Mouse (Mus musculus) liver, postnatal 0 days (tissue): ENCODE measurements around the gene Psmc3ip. TPM values are rescaled to one million over a fixed set of nuclear protein-coding genes. Genes with fewer than 3 reads are reported as not detected.

Experiments used
- ATAC-seq: fragments of 200-750 bp; cut with Nextera tagmentation; 2 replicates; pipeline ENCODE4 v1.8.0; 2017; ENCODE audit warnings: mild to moderate bottlenecking, moderate library complexity
- DNase-seq: peaks from one replicate; pipeline ENCODE4 v3.0.0-alpha.2; 2016
- H3K27ac ChIP-seq: fragments of 300-500 bp; sonication (generic); 2 replicates; pipeline ENCODE4 v1.5.1; 2014; ENCODE audit warnings: antibody characterized with exemption, moderate library complexity, mild to moderate bottlenecking, low read depth
- H3K27me3 ChIP-seq: fragments of 300-500 bp; sonication (generic); 2 replicates; pipeline ENCODE4 v1.6.1; 2014; ENCODE audit warnings: low read length, control low read depth, mixed read lengths; ENCODE audit not compliant: insufficient read depth
- H3K36me3 ChIP-seq: fragments of 300-500 bp; sonication (generic); replicated peaks from 2 replicates; pipeline ENCODE4 v1.6.1; 2014; ENCODE audit warnings: mild to moderate bottlenecking, control low read depth, low read length, moderate library complexity, mixed read lengths; ENCODE audit not compliant: insufficient read depth
- H3K4me1 ChIP-seq: fragments of 300-500 bp; sonication (generic); 2 replicates; pipeline ENCODE4 v1.6.1; 2014; ENCODE audit warnings: antibody characterized with exemption, mild to moderate bottlenecking, control low read depth; ENCODE audit not compliant: insufficient read depth
- H3K4me2 ChIP-seq: fragments of 300-500 bp; sonication (generic); 2 replicates; pipeline ENCODE4 v1.6.1; 2014; ENCODE audit warnings: low read depth, mild to moderate bottlenecking, low read length, moderate library complexity, mixed read lengths
- H3K4me3 ChIP-seq: fragments of 300-500 bp; sonication (generic); 2 replicates; pipeline ENCODE4 v1.5.1; 2014; ENCODE audit warnings: low read depth, low read length
- H3K9ac ChIP-seq: fragments of 300-500 bp; sonication (generic); replicated peaks from 2 replicates; pipeline ENCODE4 v1.6.1; 2014; ENCODE audit warnings: mild to moderate bottlenecking, moderate library complexity
- H3K9me3 ChIP-seq: fragments of 300-500 bp; sonication (generic); 2 replicates; pipeline ENCODE4 v1.6.1; 2016; ENCODE audit warnings: mild to moderate bottlenecking, control low read depth, low read length, mixed read lengths
- CTCF ChIP-seq: sonication (generic); IDR thresholded peaks from 2 replicates; pipeline ENCODE4 v1.5.1; 2016; ENCODE audit warnings: antibody characterized with exemption, low read depth
- EP300 ChIP-seq: IDR thresholded peaks from 2 replicates; pipeline ENCODE4 v1.6.1; 2016; ENCODE audit warnings: antibody characterized with exemption, low read depth, mild to moderate bottlenecking
- WGBS: fragments of 180-500 bp; shearing (Covaris S2); extraction: QIAGEN DNeasy Blood & Tissue Kit; methylation state at CpG from one replicate; pipeline ENCODE4 v1.1.7; 2014; ENCODE audit not compliant: insufficient replicate concordance; 5-methylcytosine and 5-hydroxymethylcytosine counted together
- polyA plus RNA-seq: library from polyadenylated mRNA; unstranded; fragments of >200 nt; fragmentation: Nextera tagmentation; extraction: Ambion mirVana; gene quantifications from 2 replicates; pipeline ENCODE4 v1.2.1, GENCODE M21; 2015

Psmc3ip gene
- polyA plus RNA-seq, 1 experiment from 2014 or later, result 8.1 TPM

DNA sequence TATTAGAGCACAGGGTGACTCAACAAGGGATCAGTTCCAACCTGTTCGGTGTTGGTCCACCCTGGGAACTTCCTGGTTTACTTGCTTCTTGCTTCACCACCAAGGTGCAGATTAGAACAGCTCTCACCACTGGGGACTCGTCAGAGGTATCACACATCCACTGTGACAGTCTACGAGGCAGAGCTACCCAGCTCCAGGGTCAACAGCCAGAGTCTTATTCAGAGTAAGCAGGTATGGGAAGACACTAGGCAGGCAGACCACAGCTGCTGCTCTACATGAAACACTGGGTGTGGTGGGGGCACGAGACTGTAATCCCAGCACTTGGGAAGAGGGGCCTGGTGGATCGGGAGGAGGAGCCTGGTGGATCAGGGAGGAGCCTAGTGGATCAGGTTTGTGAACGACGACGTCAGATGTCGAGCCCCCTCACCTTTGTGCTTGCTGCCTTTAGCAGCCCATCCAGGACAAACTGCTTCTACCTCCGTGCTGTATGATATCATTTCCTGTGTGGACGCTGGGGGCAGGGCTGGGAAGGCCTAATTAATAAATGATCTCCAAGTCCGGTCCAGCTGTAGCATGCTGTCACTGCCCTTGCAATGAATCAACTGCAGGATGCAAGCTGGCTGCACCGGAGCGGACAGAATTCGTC lies 43.4 kb upstream of the Psmc3ip start:
- no peaks in the 10 kb centered on the region for H3K9me3 ChIP-seq
- WGBS, result 21% methylated on average over 15 of the region's 15 CpGs
- ATAC-seq (no peak), DNase-seq (no peak)
- H3K36me3 ChIP-seq, result no peaks in the 10 kb centered on the region
- H3K4me3 ChIP-seq, result no peak overlapping the region
- H3K27ac ChIP-seq, result no peak overlapping the region
- H3K27me3 ChIP-seq, result peaks cover 17% of the 10 kb centered on the region
- no peak overlapping the region for H3K9ac ChIP-seq
- H3K4me2 ChIP-seq, result peak overlapping the region; percentile 26; the same call in 1 of the 2 replicates
- no peak for TF ChIP-seq EP300
- no peak for TF ChIP-seq CTCF
- H3K4me1 ChIP-seq, result peaks cover 9% of the 10 kb centered on the region

DNA sequence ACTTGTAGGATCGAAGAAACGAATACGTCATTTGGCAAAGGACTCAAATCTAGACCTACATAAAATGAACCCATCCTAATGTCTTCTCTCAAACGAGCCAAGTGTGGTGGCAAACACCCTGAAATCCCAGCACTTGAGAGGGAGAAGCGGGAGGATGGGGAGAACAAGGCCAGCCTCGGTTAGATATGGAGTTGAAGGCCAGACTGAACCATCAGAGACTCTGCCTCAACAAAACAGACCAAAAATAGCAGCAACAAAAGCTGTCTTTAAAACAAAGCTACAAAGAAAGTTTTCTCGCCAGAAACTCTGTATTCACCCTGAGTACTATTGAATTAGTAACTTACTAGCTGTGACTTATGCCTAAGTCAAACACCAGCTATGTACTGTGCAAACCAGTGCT lies 41.8 kb upstream of the Psmc3ip start:
- WGBS, result 75% methylated on average over 7 of the region's 7 CpGs
- no peak for ATAC-seq

DNA sequence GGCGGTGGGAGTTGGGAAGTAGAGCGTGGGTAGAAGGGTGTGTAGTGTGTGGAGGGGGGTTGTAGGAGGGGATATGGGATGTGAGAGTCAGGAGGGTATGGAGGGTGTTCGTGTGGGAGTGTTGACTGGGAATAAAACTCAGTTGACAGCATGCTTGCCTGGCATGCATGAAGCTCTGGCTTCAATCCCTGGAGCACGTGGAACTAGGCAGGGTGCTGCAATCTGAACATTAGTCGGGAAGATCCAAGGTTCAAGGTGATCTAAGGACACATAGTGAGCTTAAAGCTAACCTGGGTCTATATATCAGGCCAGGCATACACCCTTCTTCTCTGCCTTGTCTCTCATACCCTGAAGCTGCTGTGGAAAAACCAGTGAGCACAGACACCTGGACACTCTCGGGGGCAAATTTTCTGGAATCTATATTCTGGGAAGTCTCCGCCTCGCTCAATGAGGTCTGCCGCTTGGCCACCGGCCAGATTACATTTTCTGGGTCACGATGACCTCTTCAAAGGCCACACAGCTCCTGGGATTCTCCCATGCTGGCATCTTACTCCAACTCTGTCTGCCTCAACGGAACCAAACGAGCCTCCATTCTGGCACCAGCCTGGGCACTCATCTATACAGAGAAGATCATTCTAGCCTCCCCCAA lies 39.1 kb upstream of the Psmc3ip start:
- Histone ChIP-seq H3K36me3 (no peaks in the 10 kb centered on the region), H3K27ac (peak overlapping the region; percentile 76), H3K4me3 (no peak overlapping the region), H3K4me2 (no peak overlapping the region), H3K4me1 (peaks cover 8% of the 10 kb centered on the region; the same call in 1 of the 2 replicates), H3K27me3 (no peaks in the 10 kb centered on the region; the same call in 1 of the 2 replicates), H3K9ac (no peak overlapping the region; the same call in 1 of the 2 replicates), H3K9me3 (no peaks in the 10 kb centered on the region)
- DNase-seq, result peak; percentile 68
- 64% methylated on average over 13 of the region's 13 CpGs for WGBS
- ATAC-seq, result peak; percentile 86
- TF ChIP-seq CTCF, result no peak
- TF ChIP-seq EP300, result no peak

More for the DNA sequence above, 41.8 kb upstream of the Psmc3ip start:
- Histone ChIP-seq H3K27me3 (peaks cover 17% of the 10 kb centered on the region), H3K9ac (no peak overlapping the region), H3K9me3 (no peaks in the 10 kb centered on the region), H3K4me1 (peaks cover 8% of the 10 kb centered on the region; the same call in 1 of the 2 replicates), H3K27ac (no peak overlapping the region), H3K4me2 (no peak overlapping the region), H3K4me3 (no peak overlapping the region), H3K36me3 (no peaks in the 10 kb centered on the region)
- TF ChIP-seq CTCF (no peak), EP300 (no peak)
- DNase-seq, result no peak

DNA sequence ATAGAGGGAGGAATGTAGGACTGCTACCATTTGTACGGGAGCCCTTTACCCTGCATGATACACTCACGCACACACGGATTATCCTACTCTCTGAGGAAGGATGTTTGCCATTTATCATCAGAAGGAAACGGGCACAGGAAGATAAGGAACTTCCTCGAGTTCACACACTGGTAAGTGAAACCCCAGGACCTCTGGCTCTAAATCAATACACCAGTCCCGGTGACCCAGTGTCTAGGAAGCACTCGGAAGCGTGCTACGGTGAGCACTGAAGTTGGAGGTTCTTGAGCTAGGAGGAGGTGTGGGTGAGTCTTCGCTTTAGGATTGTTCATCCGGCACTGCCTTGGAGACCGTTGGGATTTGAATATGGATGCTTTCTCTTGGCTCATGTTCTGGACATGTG lies 37.8 kb upstream of the Psmc3ip start:
- Histone ChIP-seq H3K9me3 (no peaks in the 10 kb centered on the region), H3K4me3 (no peak overlapping the region), H3K4me1 (peaks cover 5% of the 10 kb centered on the region; the same call in 1 of the 2 replicates), H3K4me2 (no peak overlapping the region), H3K27me3 (no peaks in the 10 kb centered on the region), H3K27ac (no peak overlapping the region), H3K9ac (no peak overlapping the region), H3K36me3 (no peaks in the 10 kb centered on the region)
- TF ChIP-seq CTCF (no peak), EP300 (no peak)
- DNase-seq (no peak), ATAC-seq (no peak)
- 32% methylated on average over 12 of the region's 12 CpGs for WGBS

DNA sequence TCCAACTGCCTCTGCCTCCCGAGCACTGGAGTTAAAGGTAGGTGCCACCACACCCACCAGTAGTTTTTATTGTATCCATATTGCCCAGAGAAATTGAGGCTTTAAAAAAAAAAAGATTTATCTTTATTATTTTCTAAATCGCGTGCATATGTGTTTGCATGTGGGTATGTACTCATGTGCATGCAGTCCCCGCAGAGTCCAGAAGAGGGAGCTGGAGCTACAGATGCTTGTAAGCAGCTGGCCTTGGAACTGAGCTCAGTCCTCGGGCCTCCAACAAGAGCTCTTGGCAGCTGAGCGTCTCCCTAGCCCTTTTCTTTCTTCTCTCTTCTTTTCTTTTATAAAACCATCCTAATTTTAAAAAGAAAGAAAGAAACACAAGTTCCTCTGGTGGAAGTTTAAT lies 36.5 kb upstream of the Psmc3ip start:
- Histone ChIP-seq H3K4me3 (no peak overlapping the region), H3K27ac (no peak overlapping the region), H3K9ac (no peak overlapping the region), H3K27me3 (no peaks in the 10 kb centered on the region), H3K4me2 (no peak overlapping the region), H3K4me1 (peaks cover 5% of the 10 kb centered on the region; the same call in 1 of the 2 replicates), H3K36me3 (peaks cover 1% of the 10 kb centered on the region; the same call in 1 of the 2 replicates), H3K9me3 (no peaks in the 10 kb centered on the region)
- ATAC-seq, result no peak
- 86% methylated on average over 6 of the region's 6 CpGs for WGBS
- TF ChIP-seq EP300 (no peak), CTCF (peak; percentile 60)
- peak; percentile 66 for DNase-seq

DNA sequence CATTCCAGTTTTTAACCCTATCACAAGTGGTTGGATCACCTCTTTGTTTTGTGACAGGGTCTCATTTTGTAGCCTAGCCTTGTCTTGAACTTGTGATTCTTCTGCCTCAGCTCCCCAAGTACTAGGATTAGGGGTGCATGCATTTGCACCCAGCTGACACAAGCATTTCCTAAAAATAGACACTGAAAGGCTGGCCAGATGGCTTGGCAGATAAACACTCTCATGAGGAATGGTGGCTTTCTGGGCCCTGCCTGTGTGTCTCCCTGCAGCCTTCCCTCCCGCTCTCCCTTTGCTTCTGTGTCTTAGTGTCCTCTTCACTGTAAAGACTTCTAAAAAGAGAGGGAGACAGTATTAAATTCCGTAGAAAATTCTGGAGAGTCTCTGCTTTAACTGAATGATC lies 36.0 kb upstream of the Psmc3ip start:
- H3K27ac ChIP-seq, result no peak overlapping the region
- H3K4me1 ChIP-seq, result peaks cover 5% of the 10 kb centered on the region; the same call in 1 of the 2 replicates
- H3K4me2 ChIP-seq, result no peak overlapping the region
- H3K9me3 ChIP-seq, result no peaks in the 10 kb centered on the region
- H3K36me3 ChIP-seq, result peaks cover 6% of the 10 kb centered on the region
- no peaks in the 10 kb centered on the region for H3K27me3 ChIP-seq
- TF ChIP-seq EP300 (no peak), CTCF (no peak)
- WGBS, result 69% methylated on average over 2 of the region's 2 CpGs
- ATAC-seq (no peak), DNase-seq (no peak)
- no peak overlapping the region for H3K9ac ChIP-seq
- no peak overlapping the region for H3K4me3 ChIP-seq
